Mouse (Mus musculus) embryonic fibroblast, embryonic 13.5 days (primary cell): ENCODE data around the gene Ccdc106.

Experiments used
- CTCF ChIP-seq: IDR thresholded peaks from 2 replicates; pipeline ENCODE4 v1.5.1; 2011; ENCODE audit warnings: mild to moderate bottlenecking, control low read depth, low read length, moderate library complexity, borderline replicate concordance; ENCODE audit not compliant: insufficient read depth
- POLR2A ChIP-seq: IDR thresholded peaks from 2 replicates; pipeline ENCODE4 v1.6.1; 2011; ENCODE audit warnings: low read depth, mild to moderate bottlenecking, control low read depth, low read length, moderate library complexity

- TF ChIP-seq POLR2A (no peak), CTCF (no peak)
Measured at GRCm38 (mm10) chr7:5080815-5081214, 60.5 kb downstream of the Ccdc106 start.
